Mouse (Mus musculus) embryonic facial prominence, embryonic 12.5 days (tissue): Measurements from ENCODE around the gene Rnf187. TPM values are rescaled to one million over a fixed set of nuclear protein-coding genes. Genes with fewer than 3 reads are reported as not detected.

Experiments used
- ATAC-seq: fragments of 200-750 bp; cut with Nextera tagmentation; 2 replicates; pipeline ENCODE4 v1.8.0; 2017; ENCODE audit not compliant: insufficient number of reproducible peaks, insufficient read depth, low FRiP score, low TSS enrichment
- H3K27ac ChIP-seq: fragments of 300-500 bp; sonication (generic); 2 replicates; pipeline ENCODE4 v1.5.1; 2016; ENCODE audit warnings: mild to moderate bottlenecking
- H3K27me3 ChIP-seq: fragments of 300-500 bp; sonication (generic); 2 replicates; pipeline ENCODE4 v1.6.1; 2016; ENCODE audit warnings: mild to moderate bottlenecking, moderate library complexity
- H3K36me3 ChIP-seq: fragments of 300-500 bp; sonication (generic); 2 replicates; pipeline ENCODE4 v1.6.1; 2016; ENCODE audit warnings: mild to moderate bottlenecking
- H3K4me1 ChIP-seq: fragments of 300-500 bp; sonication (generic); 2 replicates; pipeline ENCODE4 v1.6.1; 2016
- H3K4me2 ChIP-seq: fragments of 300-500 bp; sonication (generic); replicated peaks from 2 replicates; pipeline ENCODE4 v1.6.1; 2016; ENCODE audit warnings: mild to moderate bottlenecking, moderate library complexity
- H3K4me3 ChIP-seq: fragments of 300-500 bp; sonication (generic); 2 replicates; pipeline ENCODE4 v1.5.1; 2016; ENCODE audit warnings: mild to moderate bottlenecking
- H3K9ac ChIP-seq: fragments of 300-500 bp; sonication (generic); 2 replicates; pipeline ENCODE4 v1.6.1; 2016; ENCODE audit warnings: mild to moderate bottlenecking, moderate library complexity
- H3K9me3 ChIP-seq: fragments of 300-500 bp; sonication (generic); 2 replicates; pipeline ENCODE4 v1.6.1; 2016; ENCODE audit warnings: mild to moderate bottlenecking, moderate library complexity
- WGBS: fragments of 180-500 bp; shearing (Covaris S2); methylation state at CpG from one replicate; pipeline ENCODE4 v1.1.7; 2016; 5-methylcytosine and 5-hydroxymethylcytosine counted together
- polyA plus RNA-seq: library from polyadenylated mRNA; unstranded; fragments of >200 nt; fragmentation: Nextera tagmentation; extraction: Ambion mirVana; gene quantifications from 2 replicates; pipeline ENCODE4 v1.2.1, GENCODE M21; 2016

Gene Rnf187
- polyA plus RNA-seq, 1 experiment from 2014 or later, result 366 TPM

DNA sequence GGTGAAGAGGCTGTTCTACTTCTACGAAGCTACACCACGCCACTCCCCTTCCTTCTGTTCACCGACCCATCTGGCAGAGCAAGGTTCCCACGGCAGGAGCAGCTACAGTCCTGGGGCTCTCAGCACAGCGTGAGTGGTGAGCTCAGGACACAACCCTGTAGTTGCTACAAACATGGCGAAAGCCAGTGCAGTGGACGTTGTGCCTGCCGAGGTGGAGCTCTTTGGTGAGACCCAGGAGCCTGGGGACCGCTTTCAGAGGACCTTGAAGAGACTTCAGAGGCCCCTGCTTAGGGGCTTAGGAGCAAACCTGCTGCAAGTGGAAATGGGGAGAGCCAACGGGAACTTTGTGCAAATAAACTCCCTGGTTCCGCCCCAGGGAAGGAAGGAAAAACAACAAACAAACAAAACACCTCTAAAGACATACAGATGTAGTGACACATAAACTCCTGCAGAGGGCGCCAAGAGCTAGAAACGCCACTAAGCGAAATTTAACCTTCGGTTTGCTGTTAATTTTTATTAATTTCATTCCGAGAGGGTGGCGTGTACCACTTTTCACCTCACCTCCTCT is 24.2 kb downstream of the Rnf187 start:
- Histone ChIP-seq H3K36me3 (no peaks in the 10 kb centered on the region), H3K9me3 (no peaks in the 10 kb centered on the region), H3K27ac (0 out of 2 replicates have a peak overlapping the region, but pooled peaks have one; percentile 36), H3K9ac (peak overlapping the region; percentile 47; the same call in 1 of the 2 replicates), H3K4me2 (peak overlapping the region; percentile 52), H3K27me3 (no peaks in the 10 kb centered on the region), H3K4me1 (no peaks in the 10 kb centered on the region), H3K4me3 (peak overlapping the region; percentile 25)
- ATAC-seq, result no peak
- WGBS, result 14% methylated on average over 17 of the region's 17 CpGs

DNA sequence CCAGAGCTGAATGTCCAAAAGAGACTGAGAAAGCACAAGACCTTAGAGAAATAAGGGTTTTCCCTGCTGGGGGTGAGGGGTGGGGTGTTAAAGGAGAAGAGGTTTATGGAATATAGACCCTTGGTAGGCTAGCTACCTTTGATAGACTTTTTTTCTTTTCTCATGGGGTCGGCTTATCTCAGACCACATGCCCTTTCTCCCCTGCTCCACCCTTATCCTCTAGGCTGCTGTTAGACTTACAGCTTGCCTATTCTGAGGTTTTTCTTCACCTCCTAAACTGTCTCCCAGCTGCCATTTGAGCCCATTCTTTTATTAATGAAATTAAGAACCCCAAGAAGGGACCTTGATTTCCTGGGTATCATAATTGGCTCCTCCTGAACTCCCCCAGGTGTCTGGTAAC is 24.9 kb downstream of the Rnf187 start:
- Histone ChIP-seq H3K36me3 (no peaks in the 10 kb centered on the region), H3K4me2 (no peak overlapping the region), H3K27ac (no peak overlapping the region), H3K9me3 (no peaks in the 10 kb centered on the region), H3K4me3 (no peak overlapping the region), H3K27me3 (no peaks in the 10 kb centered on the region), H3K9ac (no peak overlapping the region), H3K4me1 (no peaks in the 10 kb centered on the region)
- no peak for ATAC-seq
- WGBS, result 70% methylated on average over 1 of the region's 1 CpGs

DNA sequence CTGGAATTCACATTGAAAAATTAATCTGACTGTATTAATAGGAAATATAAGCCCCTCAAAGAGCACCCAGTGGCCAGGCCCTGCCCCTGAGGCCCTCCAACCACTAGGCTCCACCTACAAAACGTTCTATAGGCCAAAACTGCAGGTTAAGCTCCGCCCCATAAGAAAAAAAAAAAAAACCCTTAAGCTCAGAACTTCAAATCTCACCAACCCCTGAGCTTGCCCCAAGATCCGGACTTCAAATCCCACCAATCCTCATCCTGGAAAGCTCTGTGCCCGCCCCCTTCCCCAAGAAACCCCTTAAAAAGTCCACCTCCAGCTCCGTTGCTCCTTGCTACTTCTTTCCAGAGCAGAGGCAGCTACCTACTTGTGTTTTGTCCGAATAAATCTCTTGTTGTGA is 33.9 kb downstream of the Rnf187 start:
- H3K9ac ChIP-seq, result no peak overlapping the region
- H3K4me2 ChIP-seq, result peak overlapping the region; percentile 86; the same call in 1 of the 2 replicates
- no peaks in the 10 kb centered on the region for H3K9me3 ChIP-seq
- H3K27me3 ChIP-seq, result no peaks in the 10 kb centered on the region
- H3K4me3 ChIP-seq, result no peak overlapping the region
- peaks cover 6% of the 10 kb centered on the region; the same call in 1 of the 2 replicates for H3K4me1 ChIP-seq
- WGBS, result 47% methylated on average over 6 of the region's 6 CpGs
- peaks cover 18% of the 10 kb centered on the region for H3K36me3 ChIP-seq
- no peak overlapping the region for H3K27ac ChIP-seq
- ATAC-seq, result no peak

DNA sequence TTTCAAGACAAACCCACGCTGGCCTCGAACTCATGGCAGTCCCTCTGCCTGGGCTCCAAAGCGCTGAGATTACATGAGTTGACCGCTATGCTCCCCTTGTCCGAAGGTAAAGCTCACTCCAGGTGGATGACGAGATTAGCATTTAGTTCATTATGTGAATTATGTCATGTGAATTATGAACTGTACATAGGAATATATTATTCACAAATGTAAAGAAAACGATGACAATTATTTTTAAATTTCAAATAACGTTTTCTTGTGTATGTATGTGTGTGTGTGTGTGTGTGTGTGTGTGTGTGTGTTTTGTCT is 34.4 kb downstream of the Rnf187 start:
- no peak overlapping the region for H3K9ac ChIP-seq
- WGBS, result 4% methylated on average over 8 of the region's 8 CpGs
- ATAC-seq, result no peak

DNA sequence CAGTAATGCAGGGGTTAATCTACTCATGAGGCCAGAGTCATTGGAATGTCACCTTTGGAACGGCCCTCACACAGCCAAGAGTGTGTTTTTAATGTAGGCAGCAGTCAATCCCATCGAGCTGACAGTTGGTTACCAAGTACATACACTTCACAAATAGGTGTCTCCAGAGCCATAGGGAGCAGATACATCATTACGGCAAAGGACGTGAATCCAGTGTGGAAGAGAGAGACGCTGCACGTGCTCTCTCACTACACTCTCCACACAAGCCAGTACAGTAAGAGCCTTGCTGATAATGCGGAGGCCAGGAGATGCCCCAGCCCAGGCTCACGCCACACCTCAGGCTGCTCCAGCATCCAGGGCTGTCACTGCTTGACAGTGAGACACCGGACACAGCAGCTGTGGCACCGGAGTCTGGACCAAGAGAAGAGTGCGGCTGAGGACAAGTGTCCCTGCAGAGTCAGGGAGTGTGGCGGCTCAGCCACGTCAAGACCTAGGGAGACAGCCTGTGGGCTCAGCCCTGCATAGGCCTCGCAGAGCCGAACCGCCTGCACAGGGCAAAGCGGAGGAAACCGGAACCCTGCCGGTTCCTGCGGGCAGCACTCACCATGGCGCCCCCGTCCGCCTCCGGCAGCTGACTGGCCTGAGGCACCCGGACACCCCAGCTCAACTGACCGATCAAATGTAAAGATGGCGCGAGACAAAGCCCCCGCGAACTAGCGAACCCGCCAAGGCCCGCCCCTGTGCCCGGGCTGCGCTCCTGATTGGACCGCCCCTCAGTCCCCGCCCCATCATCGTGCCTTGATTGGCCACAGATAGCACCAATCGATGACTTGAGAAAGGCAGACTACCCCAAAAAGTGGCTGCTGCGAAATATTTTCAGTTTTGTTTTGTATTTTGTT is 35.0 kb downstream of the Rnf187 start, which contains the start of gene Zfp39:
Gene Zfp39 (minus strand): TSS at position 715 of the 899 bp plus-strand sequence.
- H3K36me3 ChIP-seq, result peaks cover 20% of the 10 kb centered on the region
- H3K4me1 ChIP-seq, result peaks cover 6% of the 10 kb centered on the region; the same call in 1 of the 2 replicates
- peak; percentile 94 for ATAC-seq
- H3K4me3 ChIP-seq, result peak within 1 kb of the TSS; percentile 75
- H3K27ac ChIP-seq, result peak within 1 kb of the TSS; percentile 84
- peak within 1 kb of the TSS; percentile 86 for H3K4me2 ChIP-seq
- WGBS, result under 1% methylated on average over 40 of the region's 40 CpGs
- H3K9ac ChIP-seq, result peak within 1 kb of the TSS; percentile 81
- no peaks in the 10 kb centered on the region for H3K9me3 ChIP-seq
- no peaks in the 10 kb centered on the region for H3K27me3 ChIP-seq

More for the DNA sequence above, 34.4 kb downstream of the Rnf187 start:
- Histone ChIP-seq H3K9me3 (no peaks in the 10 kb centered on the region), H3K4me3 (peak overlapping the region; percentile 75), H3K4me2 (peak overlapping the region; percentile 86), H3K27me3 (no peaks in the 10 kb centered on the region), H3K4me1 (peaks cover 6% of the 10 kb centered on the region; the same call in 1 of the 2 replicates), H3K36me3 (peaks cover 20% of the 10 kb centered on the region), H3K27ac (no peak overlapping the region)

DNA sequence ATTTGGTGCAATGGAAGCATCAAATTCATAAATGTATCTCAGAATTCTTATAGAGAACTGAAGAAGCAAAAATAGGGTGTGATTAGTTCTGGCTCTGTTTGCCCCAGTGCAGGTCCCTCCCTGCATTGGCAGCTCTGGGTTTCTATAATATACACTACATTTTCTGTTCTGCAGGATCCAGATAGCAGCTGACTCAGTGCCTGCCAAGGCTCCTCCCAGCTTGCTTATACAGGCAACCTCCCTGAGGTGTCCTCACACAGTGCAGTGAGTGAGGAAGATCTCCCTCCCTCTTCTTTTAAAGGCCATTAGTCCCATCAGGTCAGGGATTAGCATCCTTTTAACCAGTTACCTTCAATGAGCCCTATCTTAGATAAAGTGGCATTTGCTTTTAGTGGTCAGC is 37.6 kb downstream of the Rnf187 start:
- Histone ChIP-seq H3K4me1 (peaks cover 6% of the 10 kb centered on the region; the same call in 1 of the 2 replicates), H3K4me3 (no peak overlapping the region), H3K27ac (no peak overlapping the region), H3K9me3 (no peaks in the 10 kb centered on the region), H3K9ac (no peak overlapping the region), H3K4me2 (no peak overlapping the region), H3K36me3 (peaks cover 37% of the 10 kb centered on the region), H3K27me3 (no peaks in the 10 kb centered on the region)
- ATAC-seq, result no peak

DNA sequence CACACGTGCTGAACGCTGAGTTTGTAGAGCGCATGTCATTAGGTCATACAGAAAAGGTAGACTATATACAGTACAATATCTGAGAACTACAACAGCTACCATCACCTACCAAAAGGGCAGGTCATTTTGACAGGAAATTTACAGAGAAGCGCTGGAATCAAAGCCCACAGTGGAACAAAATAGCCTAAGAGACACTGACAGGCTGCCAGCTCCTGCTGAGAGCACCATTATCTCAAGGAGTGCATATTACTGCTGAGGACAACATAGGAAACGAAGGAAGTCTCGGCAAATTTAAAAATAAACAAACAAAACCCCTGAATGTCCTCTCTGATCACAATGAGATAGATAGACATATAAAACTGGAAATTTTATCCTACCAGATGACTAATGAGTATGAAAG is 41.2 kb downstream of the Rnf187 start:
- no peaks in the 10 kb centered on the region for H3K9me3 ChIP-seq
- no peak overlapping the region for H3K27ac ChIP-seq
- peaks cover 56% of the 10 kb centered on the region for H3K36me3 ChIP-seq
- H3K27me3 ChIP-seq, result no peaks in the 10 kb centered on the region
- no peak overlapping the region for H3K4me2 ChIP-seq
- no peak for ATAC-seq
- peaks cover 1% of the 10 kb centered on the region; the same call in 1 of the 2 replicates for H3K4me1 ChIP-seq
- H3K4me3 ChIP-seq, result no peak overlapping the region
- no peak overlapping the region for H3K9ac ChIP-seq
- 86% methylated on average over 6 of the region's 6 CpGs for WGBS

DNA sequence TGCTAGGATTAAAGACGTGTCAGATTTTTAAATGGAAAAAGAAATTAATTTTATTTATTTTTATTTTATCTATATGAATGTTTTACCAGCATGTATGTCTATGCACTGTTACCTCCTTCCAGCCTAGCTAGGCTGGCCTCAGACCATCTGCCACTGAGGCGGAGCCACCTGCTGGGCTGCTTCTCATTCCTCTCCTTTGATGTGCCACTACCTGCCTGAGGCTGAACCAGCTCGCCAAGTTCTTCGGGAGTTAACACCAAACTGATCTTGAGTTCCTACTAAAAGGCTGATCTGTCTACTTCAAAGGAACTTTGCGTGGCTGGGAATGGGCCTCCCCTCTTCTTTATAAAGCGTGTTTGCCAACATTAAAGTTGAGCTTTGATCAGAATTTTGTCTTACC is 44.3 kb downstream of the Rnf187 start:
- H3K27me3 ChIP-seq, result no peaks in the 10 kb centered on the region
- no peaks in the 10 kb centered on the region for H3K9me3 ChIP-seq
- H3K27ac ChIP-seq, result no peak overlapping the region
- H3K4me1 ChIP-seq, result no peaks in the 10 kb centered on the region
- H3K9ac ChIP-seq, result no peak overlapping the region
- WGBS, result 71% methylated on average over 6 of the region's 6 CpGs
- H3K4me2 ChIP-seq, result no peak overlapping the region
- ATAC-seq, result no peak
- no peak overlapping the region for H3K4me3 ChIP-seq
- peaks cover 63% of the 10 kb centered on the region for H3K36me3 ChIP-seq

DNA sequence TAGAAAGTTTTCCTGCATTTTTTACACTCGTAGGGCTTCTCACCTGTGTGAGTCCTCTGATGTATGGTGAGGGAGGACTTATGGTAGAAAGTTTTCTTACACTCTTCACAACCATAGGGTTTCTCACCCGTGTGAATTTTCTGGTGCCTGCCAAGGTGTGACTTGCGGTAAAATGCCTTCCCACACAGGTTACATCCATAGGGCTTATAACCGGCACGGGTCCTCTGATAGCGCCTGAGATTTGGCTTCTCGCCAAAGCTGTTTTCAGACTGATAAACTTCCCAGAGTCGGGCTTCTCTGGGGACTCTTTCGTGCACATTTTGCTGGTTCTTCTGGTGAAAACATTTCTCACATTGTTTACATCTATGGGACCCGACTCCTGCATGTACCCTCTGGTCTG is 48.2 kb downstream of the Rnf187 start:
- 92% methylated on average over 10 of the region's 10 CpGs for WGBS
- Histone ChIP-seq H3K27me3 (no peaks in the 10 kb centered on the region), H3K4me1 (no peaks in the 10 kb centered on the region), H3K27ac (no peak overlapping the region), H3K36me3 (peaks cover 51% of the 10 kb centered on the region), H3K9me3 (no peaks in the 10 kb centered on the region), H3K9ac (no peak overlapping the region), H3K4me2 (no peak overlapping the region), H3K4me3 (no peak overlapping the region)
- no peak for ATAC-seq

DNA sequence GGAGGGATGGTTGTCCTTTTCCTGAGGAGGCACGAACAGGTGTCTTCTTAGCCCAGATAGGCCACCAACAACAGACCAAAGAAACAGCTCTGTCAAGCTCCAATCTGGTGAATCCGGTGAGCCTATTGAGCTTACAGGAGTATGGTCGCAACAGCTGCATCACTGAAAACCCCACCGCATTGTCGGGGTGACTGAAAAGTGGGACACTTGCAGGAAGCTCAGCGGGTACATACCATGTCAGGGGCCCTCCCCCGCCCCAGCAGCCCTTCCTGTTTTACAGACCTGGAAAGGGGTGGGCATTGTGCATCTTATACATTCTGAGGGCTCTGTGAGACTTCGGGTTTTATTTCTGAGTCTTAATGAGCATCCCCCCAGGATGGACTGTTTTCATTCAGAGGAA is 55.0 kb downstream of the Rnf187 start:
- no peak overlapping the region for H3K4me2 ChIP-seq
- no peak overlapping the region for H3K27ac ChIP-seq
- H3K9me3 ChIP-seq, result no peaks in the 10 kb centered on the region
- H3K4me3 ChIP-seq, result no peak overlapping the region
- no peaks in the 10 kb centered on the region for H3K27me3 ChIP-seq
- no peak for ATAC-seq
- WGBS, result 85% methylated on average over 8 of the region's 8 CpGs
- H3K9ac ChIP-seq, result no peak overlapping the region
- peaks cover 40% of the 10 kb centered on the region for H3K36me3 ChIP-seq
- H3K4me1 ChIP-seq, result no peaks in the 10 kb centered on the region
